Mouse (Mus musculus): ENCODE data around the gene Fras1. TPM values are rescaled to one million over a fixed set of nuclear protein-coding genes. Genes with fewer than 3 reads are reported as not detected.

The Fras1 gene
- total RNA-seq (2015) (not detected in 2 replicates), total RNA-seq (2017) (not detected in 2 replicates)

DNA sequence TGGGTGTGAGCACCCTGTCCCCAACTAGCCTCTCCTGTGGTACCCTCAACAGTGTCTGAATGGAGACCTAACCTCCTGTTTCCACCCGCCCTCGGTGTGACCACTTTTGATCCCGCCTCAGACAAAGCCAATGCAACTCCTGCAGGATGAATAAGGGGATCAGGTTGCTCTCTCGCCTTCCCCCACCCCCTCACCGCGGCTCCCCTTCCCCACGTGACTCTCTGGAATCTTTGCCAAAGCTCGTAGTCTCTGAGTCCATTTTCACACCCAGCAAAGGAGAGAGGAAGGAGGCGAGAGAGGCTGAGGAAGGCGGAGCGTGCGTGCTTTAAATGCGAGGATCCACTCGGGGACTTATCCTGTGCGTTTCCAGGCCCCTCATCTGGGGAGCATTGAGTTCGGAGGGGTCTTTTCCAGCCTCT lies at the start of gene Fras1:
Gene Fras1, plus strand, starts transcription at position 389 of the 419 bp plus-strand sequence.
- ATAC-seq (replicated peaks; ENCODE audit: poor library complexity), result no peak

DNA sequence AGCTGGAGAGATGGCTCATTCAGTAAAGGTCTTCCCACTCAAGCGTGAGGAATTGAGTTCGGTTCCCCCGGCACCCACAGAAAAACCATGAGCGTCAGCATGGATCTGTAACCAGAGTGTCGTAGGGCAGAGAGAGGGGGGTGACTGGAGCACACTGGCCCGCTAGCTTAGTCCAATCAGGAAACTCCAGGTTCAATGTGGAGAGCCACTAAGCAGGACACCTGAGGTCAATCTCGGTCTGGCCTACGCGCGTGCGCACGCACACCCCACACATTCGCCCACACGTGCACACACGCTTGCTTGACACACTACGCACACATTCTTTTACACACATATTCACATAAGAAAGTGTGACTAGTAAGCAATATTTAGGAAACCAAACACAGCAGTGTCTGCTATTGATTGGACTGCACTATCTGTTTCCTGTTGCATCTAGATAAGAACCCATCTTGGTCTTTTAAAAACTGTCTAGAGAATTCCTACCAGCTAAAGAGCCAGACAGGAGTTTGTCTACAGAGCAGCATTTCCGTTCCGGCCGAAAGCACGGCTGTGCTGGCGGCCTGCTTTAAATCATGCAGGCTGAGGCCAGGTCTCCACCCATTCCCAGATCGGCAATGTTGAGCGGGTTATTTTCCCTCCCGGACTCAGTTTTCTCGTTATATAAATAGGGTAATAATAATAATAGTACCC lies 42.6 kb upstream of the Fras1 start:
- no peak for ATAC-seq (replicated peaks; ENCODE audit: poor library complexity)

- no peak for ATAC-seq (replicated peaks; ENCODE audit: poor library complexity)
These were observed 42.1 kb upstream of the Fras1 start for GRCm38 (mm10) chr5:96331738-96332070.

- ATAC-seq (replicated peaks; ENCODE audit: poor library complexity), result no peak
These were observed 39.8 kb upstream of the Fras1 start for GRCm38 (mm10) chr5:96333963-96334362.

DNA sequence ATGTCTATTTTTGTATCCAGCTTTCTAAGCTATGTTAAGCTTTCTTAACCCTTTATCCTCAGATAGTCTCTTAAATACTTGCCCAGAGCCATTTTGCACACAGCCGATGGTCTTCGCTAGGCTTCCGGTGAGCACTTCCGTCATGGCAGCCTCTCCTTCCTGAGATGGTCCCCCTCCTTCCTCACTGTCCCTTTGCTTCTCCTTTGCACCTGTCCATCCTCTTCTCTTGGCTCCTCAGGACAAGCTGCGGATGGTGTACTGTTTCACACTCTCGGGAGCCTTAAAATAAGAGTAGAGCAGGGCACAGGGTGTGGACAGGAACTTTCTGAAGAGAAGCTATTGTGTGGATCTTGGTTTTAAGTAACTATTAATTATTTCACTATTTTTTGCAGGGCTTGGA lies 33.2 kb upstream of the Fras1 start:
- ATAC-seq (replicated peaks; ENCODE audit: poor library complexity), result no peak

- ATAC-seq (replicated peaks; ENCODE audit: poor library complexity), result no peak
These were observed 28.8 kb upstream of the Fras1 start for GRCm38 (mm10) chr5:96344983-96345382.

GRCm38 (mm10) chr5:96351963-96352362 lies 21.8 kb upstream of the Fras1 start:
- ATAC-seq (replicated peaks; ENCODE audit: poor library complexity), result peak; percentile 74

- ATAC-seq (replicated peaks; ENCODE audit: poor library complexity), result no peak
These were observed 9.8 kb upstream of the Fras1 start for GRCm38 (mm10) chr5:96363950-96364349.

- no peak for ATAC-seq (replicated peaks; ENCODE audit: poor library complexity)
These were observed 8.2 kb upstream of the Fras1 start for GRCm38 (mm10) chr5:96365590-96365989.

DNA sequence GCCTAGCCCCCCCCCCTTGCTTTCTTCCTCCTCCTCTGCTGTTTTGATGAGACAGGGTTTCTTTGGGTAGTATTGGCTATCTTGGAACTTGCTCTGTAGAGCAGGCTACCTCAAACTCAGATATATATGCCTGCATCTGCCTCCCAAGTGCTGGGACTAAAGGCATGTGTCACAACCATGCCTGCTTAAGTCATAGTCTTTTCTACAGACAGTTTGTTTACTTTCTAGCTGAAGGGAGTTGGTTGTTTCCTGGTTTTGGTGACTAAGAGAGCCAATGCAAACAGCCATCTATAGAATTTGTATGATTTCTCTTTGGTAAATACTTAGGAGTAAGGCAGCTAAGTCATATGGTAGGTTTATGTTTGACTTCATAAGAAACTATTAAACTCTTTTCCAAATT lies 6.5 kb upstream of the Fras1 start:
- no peak for ATAC-seq (replicated peaks; ENCODE audit: poor library complexity)

GRCm38 (mm10) chr5:96373106-96373505 lies 649 bp upstream of the Fras1 start:
- ATAC-seq (replicated peaks; ENCODE audit: poor library complexity), result no peak

DNA sequence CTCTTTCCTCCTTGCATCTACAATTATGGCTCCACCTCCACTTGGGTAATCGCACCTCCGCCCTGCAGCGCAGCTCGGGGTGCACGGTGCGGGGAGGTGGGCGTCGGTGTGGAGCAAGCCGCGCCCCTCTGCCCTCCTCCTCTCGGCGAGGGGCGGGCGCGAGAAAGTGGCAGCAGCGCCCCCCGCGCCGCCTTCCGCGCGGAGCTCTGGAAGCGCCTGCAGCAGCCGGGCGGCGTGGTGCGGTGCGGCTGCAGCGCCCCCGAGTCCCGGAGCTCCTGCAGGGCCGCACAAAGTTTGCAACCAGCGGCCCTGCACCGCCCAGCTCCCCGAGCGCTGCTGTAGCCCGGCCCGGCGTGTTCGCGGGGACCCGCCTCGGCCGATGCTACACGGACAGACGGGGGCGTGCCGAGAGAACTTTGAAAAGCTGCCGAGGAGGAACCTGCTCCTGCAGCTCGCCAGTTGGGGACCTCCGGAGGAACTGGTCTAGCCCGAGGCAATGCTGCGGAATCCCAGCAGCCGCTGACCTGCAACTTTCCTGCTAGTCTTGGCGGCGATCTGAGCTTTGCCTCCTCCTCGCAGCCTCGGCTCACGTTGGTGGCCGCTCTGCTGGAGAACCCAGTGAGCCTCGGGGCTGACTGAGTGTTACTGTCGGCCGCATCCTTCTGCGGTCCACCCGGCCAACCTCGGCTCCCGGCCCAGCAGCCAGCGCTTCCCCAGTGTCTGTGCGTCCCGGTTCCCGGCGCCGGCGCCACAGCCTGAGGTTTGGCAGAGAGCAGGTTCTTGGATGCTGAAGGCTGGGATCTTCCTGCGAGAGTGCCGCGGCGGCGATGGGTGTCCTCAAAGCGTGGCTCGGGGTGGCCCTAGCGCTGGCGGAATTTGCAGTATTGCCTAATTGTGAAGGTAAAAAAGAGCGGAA lies 489 bp downstream of the Fras1 start:
- ATAC-seq (replicated peaks; ENCODE audit: poor library complexity), result peak; percentile 60

DNA sequence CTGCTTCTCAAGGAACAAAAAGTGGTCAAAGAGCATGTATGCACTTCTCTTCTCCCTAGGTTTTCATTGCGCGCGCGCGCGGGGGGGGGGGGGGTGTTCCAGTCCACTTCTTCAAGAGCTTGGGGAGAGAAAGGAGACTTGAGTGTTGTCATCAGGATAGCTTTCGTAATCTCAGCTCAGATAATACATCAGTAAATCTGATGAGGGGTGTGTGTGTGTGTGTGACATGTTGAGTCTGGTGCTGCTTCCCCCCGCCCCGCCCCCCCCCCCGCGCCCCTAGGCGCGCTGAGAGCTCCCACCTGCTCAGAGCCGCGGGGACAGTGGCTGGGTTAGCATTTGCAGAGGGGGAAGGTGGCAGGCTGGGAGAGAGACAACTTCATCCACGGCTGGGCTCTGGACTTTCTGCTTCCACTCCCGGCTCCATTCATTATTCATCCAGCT lies 1.7 kb downstream of the Fras1 start:
- ATAC-seq (replicated peaks; ENCODE audit: poor library complexity), result no peak

DNA sequence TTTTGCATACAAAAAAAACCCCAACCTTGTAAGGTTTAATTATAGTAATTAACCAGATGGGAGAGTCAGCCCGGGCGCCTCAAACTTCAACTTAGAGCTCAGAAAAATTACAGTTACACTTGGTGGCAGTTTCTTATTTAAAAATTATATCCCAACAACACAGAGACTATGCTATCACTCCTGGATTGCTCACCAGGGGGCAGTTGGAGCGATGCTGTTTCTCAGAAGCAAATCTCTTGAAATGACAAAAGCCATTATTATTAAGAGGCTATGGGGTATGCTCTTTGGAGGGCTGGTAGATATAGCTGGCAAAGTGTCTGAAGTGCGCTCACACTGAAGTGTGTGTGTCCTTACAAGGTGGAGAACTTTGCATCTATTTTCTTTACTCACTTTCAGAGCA lies 2.5 kb downstream of the Fras1 start:
- ATAC-seq (replicated peaks; ENCODE audit: poor library complexity), result no peak

- no peak for ATAC-seq (replicated peaks; ENCODE audit: poor library complexity)
These were observed 12.6 kb downstream of the Fras1 start for GRCm38 (mm10) chr5:96386138-96386933.

- ATAC-seq (replicated peaks; ENCODE audit: poor library complexity), result no peak
These were observed 14.6 kb downstream of the Fras1 start for GRCm38 (mm10) chr5:96388306-96388705.

- no peak for ATAC-seq (replicated peaks; ENCODE audit: poor library complexity)
These were observed 16.3 kb downstream of the Fras1 start for GRCm38 (mm10) chr5:96389963-96390623.

- no peak for ATAC-seq (replicated peaks; ENCODE audit: poor library complexity)
These were observed 17.3 kb downstream of the Fras1 start for GRCm38 (mm10) chr5:96391086-96391485.

- ATAC-seq (replicated peaks; ENCODE audit: poor library complexity), result no peak
These were observed 21.2 kb downstream of the Fras1 start for GRCm38 (mm10) chr5:96394947-96395346.

DNA sequence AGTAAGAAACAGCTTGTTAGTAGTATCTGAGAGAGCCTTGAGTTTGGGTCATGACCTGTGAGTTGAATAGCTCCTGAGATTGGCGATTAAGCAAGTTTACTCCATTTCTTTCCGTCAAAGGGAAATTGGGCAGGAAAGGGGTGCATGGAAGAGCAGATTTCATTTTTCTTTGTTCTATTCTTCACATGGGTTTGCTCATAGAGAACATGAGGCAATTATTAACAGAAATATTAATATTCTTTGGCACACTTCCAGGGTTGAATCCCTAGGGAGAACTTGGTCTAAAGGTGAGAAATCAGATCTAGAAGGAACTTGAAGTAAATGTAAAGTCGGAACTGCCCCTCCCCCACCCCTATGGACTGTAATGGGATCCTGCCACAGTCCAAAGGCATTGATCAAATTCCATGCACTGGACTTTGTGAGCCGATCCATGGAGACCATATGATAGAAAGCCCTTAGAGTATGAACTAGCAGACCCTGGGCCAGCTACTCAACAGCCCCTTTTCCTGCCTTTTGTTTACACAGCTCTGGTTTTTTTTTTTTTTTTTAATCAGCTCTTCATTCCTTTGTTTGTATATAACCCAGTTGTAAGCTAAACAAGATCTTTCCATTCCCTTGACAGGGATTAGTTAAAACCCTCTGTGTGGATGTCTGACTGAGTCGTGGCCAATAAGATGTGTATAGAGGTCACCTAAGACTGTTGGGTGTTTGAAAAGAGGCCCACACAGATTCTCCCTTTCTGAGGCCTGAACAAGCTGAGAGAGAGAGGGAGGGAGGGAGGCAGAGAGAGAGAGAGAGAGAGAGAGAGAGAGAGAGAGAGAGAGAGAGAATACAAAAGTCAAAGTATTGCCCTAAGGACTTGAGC lies 22.3 kb downstream of the Fras1 start:
- no peak for ATAC-seq (replicated peaks; ENCODE audit: poor library complexity)

Measured in megakaryocyte progenitor cell, adult 5-6 weeks (primary cell).